Mouse (Mus musculus) forebrain, embryonic 16.5 days (tissue): ENCODE results near the gene Map7d1. TPM values are rescaled to one million over a fixed set of nuclear protein-coding genes. Genes with fewer than 3 reads are reported as not detected.

Experiments used
- ATAC-seq: fragments of 200-750 bp; cut with Nextera tagmentation; 2 replicates; pipeline ENCODE4 v1.8.0; 2017; ENCODE audit warnings: mild to moderate bottlenecking, moderate library complexity
- H3K27ac ChIP-seq: fragments of 300-500 bp; sonication (generic); 2 replicates; pipeline ENCODE4 v1.5.1; 2014; ENCODE audit warnings: low read length, control low read depth
- H3K27me3 ChIP-seq: fragments of 300-500 bp; sonication (generic); replicated peaks from 2 replicates; pipeline ENCODE4 v1.6.1; 2014; ENCODE audit warnings: low read length; ENCODE audit not compliant: control insufficient read depth, insufficient read depth
- H3K36me3 ChIP-seq: fragments of 300-500 bp; sonication (generic); 2 replicates; pipeline ENCODE4 v1.6.1; 2014; ENCODE audit not compliant: control insufficient read depth, insufficient read depth
- H3K4me1 ChIP-seq: fragments of 300-500 bp; sonication (generic); replicated peaks from 2 replicates; pipeline ENCODE4 v1.6.1; 2014; ENCODE audit warnings: low read length; ENCODE audit not compliant: control insufficient read depth, insufficient read depth
- H3K4me2 ChIP-seq: fragments of 300-500 bp; sonication (generic); 2 replicates; pipeline ENCODE4 v1.6.1; 2014; ENCODE audit warnings: mild to moderate bottlenecking, low read length, control low read depth
- H3K4me3 ChIP-seq: fragments of 300-500 bp; sonication (generic); replicated peaks from 2 replicates; pipeline ENCODE4 v1.5.1; 2014; ENCODE audit warnings: mild to moderate bottlenecking, low read length, control low read depth
- H3K9ac ChIP-seq: fragments of 300-500 bp; sonication (generic); replicated peaks from 2 replicates; pipeline ENCODE4 v1.6.1; 2014; ENCODE audit warnings: low read depth, low read length, control low read depth
- H3K9me3 ChIP-seq: fragments of 300-500 bp; sonication (generic); 2 replicates; pipeline ENCODE4 v1.6.1; 2016; ENCODE audit warnings: low read length; ENCODE audit not compliant: control insufficient read depth
- WGBS: fragments of 180-500 bp; shearing (Covaris S2); extraction: QIAGEN DNeasy Blood & Tissue Kit; methylation state at CpG from one replicate; pipeline ENCODE4 v1.1.7; 2014; 5-methylcytosine and 5-hydroxymethylcytosine counted together
- polyA plus RNA-seq: library from polyadenylated mRNA; unstranded; fragments of >200 nt; fragmentation: Nextera tagmentation; extraction: Ambion mirVana; gene quantifications from 2 replicates; pipeline ENCODE4 v1.2.1, GENCODE M21; 2015

The Map7d1 gene
- polyA plus RNA-seq, 1 experiment from 2014 or later, result 64.7 TPM

GRCm38 (mm10) chr4:126200656-126201055 is 55.5 kb downstream of the Map7d1 start:
- no peak for ATAC-seq
- Histone ChIP-seq H3K4me2 (peak overlapping the region; percentile 88), H3K9ac (no peak overlapping the region), H3K36me3 (no peaks in the 10 kb centered on the region), H3K9me3 (no peaks in the 10 kb centered on the region), H3K27ac (no peak overlapping the region), H3K4me1 (peaks cover 32% of the 10 kb centered on the region), H3K27me3 (no peaks in the 10 kb centered on the region), H3K4me3 (peak overlapping the region; percentile 79)
- WGBS, result 61% methylated on average over 2 of the region's 2 CpGs

- H3K4me1 ChIP-seq, result peaks cover 32% of the 10 kb centered on the region
- WGBS, result 43% methylated on average over 1 of the region's 1 CpGs
- H3K9me3 ChIP-seq, result no peaks in the 10 kb centered on the region
- H3K9ac ChIP-seq, result no peak overlapping the region
- H3K4me2 ChIP-seq, result peak overlapping the region; percentile 88; the same call in 1 of the 2 replicates
- H3K4me3 ChIP-seq, result no peak overlapping the region
- H3K27ac ChIP-seq, result no peak overlapping the region
- no peaks in the 10 kb centered on the region for H3K27me3 ChIP-seq
- H3K36me3 ChIP-seq, result no peaks in the 10 kb centered on the region
- ATAC-seq, result no peak
Measured at GRCm38 (mm10) chr4:126200036-126200435, 56.1 kb downstream of the Map7d1 start.

GRCm38 (mm10) chr4:126199556-126199955 is 56.6 kb downstream of the Map7d1 start:
- Histone ChIP-seq H3K36me3 (no peaks in the 10 kb centered on the region), H3K9me3 (no peaks in the 10 kb centered on the region), H3K27ac (no peak overlapping the region), H3K27me3 (no peaks in the 10 kb centered on the region), H3K4me3 (no peak overlapping the region), H3K9ac (no peak overlapping the region), H3K4me1 (peaks cover 32% of the 10 kb centered on the region), H3K4me2 (no peak overlapping the region)
- ATAC-seq, result no peak
- WGBS, result 84% methylated on average over 6 of the region's 6 CpGs

GRCm38 (mm10) chr4:126197485-126197884 is 58.7 kb downstream of the Map7d1 start:
- H3K36me3 ChIP-seq, result peaks cover 3% of the 10 kb centered on the region; the same call in 1 of the 2 replicates
- no peaks in the 10 kb centered on the region for H3K9me3 ChIP-seq
- 72% methylated on average over 3 of the region's 3 CpGs for WGBS

GRCm38 (mm10) chr4:126194916-126195315 is 61.2 kb downstream of the Map7d1 start:
- WGBS, result 92% methylated on average over 4 of the region's 4 CpGs
- no peak overlapping the region for H3K9ac ChIP-seq
- no peak overlapping the region for H3K4me3 ChIP-seq
- no peak for ATAC-seq
- no peaks in the 10 kb centered on the region for H3K27me3 ChIP-seq
- H3K4me1 ChIP-seq, result peaks cover 14% of the 10 kb centered on the region
- no peak overlapping the region for H3K4me2 ChIP-seq
- H3K27ac ChIP-seq, result no peak overlapping the region
- H3K9me3 ChIP-seq, result no peaks in the 10 kb centered on the region
- H3K36me3 ChIP-seq, result peaks cover 3% of the 10 kb centered on the region; the same call in 1 of the 2 replicates

More at GRCm38 (mm10) chr4:126197485-126197884, 58.7 kb downstream of the Map7d1 start:
- peaks cover 32% of the 10 kb centered on the region for H3K4me1 ChIP-seq
- no peak overlapping the region for H3K4me3 ChIP-seq
- ATAC-seq, result no peak
- no peak overlapping the region for H3K27ac ChIP-seq
- no peak overlapping the region for H3K4me2 ChIP-seq
- no peaks in the 10 kb centered on the region for H3K27me3 ChIP-seq
- no peak overlapping the region for H3K9ac ChIP-seq

GRCm38 (mm10) chr4:126194216-126194615 is 61.9 kb downstream of the Map7d1 start:
- Histone ChIP-seq H3K27me3 (no peaks in the 10 kb centered on the region), H3K36me3 (peaks cover 3% of the 10 kb centered on the region; the same call in 1 of the 2 replicates), H3K9ac (no peak overlapping the region), H3K4me3 (no peak overlapping the region), H3K4me1 (peaks cover 8% of the 10 kb centered on the region), H3K9me3 (no peaks in the 10 kb centered on the region), H3K27ac (no peak overlapping the region), H3K4me2 (no peak overlapping the region)
- no peak for ATAC-seq

- H3K4me2 ChIP-seq, result no peak overlapping the region
- 90% methylated on average over 2 of the region's 2 CpGs for WGBS
- H3K9me3 ChIP-seq, result no peaks in the 10 kb centered on the region
- no peaks in the 10 kb centered on the region for H3K27me3 ChIP-seq
- no peak overlapping the region for H3K27ac ChIP-seq
- H3K9ac ChIP-seq, result no peak overlapping the region
- no peaks in the 10 kb centered on the region for H3K4me1 ChIP-seq
- H3K4me3 ChIP-seq, result no peak overlapping the region
- no peak for ATAC-seq
- H3K36me3 ChIP-seq, result peaks cover 5% of the 10 kb centered on the region; the same call in 1 of the 2 replicates
Measured at GRCm38 (mm10) chr4:126190636-126191035, 65.5 kb downstream of the Map7d1 start.

GRCm38 (mm10) chr4:126187096-126187495 is 69.0 kb downstream of the Map7d1 start:
- Histone ChIP-seq H3K4me1 (0 out of 2 replicates have a peak, but pooled peaks cover 2% of the 10 kb centered on the region), H3K4me2 (no peak overlapping the region), H3K27ac (no peak overlapping the region), H3K27me3 (no peaks in the 10 kb centered on the region), H3K4me3 (no peak overlapping the region), H3K36me3 (peaks cover 5% of the 10 kb centered on the region; the same call in 1 of the 2 replicates), H3K9ac (no peak overlapping the region), H3K9me3 (no peaks in the 10 kb centered on the region)
- WGBS, result 94% methylated on average over 3 of the region's 3 CpGs
- ATAC-seq, result no peak

GRCm38 (mm10) chr4:126183034-126183433 is 73.1 kb downstream of the Map7d1 start:
- ATAC-seq, result no peak
- no peak overlapping the region for H3K4me2 ChIP-seq
- WGBS, result 86% methylated on average over 5 of the region's 5 CpGs
- H3K9me3 ChIP-seq, result no peaks in the 10 kb centered on the region
- no peak overlapping the region for H3K4me3 ChIP-seq
- H3K4me1 ChIP-seq, result 0 out of 2 replicates have a peak, but pooled peaks cover 2% of the 10 kb centered on the region
- H3K27ac ChIP-seq, result no peak overlapping the region
- peaks cover 11% of the 10 kb centered on the region for H3K36me3 ChIP-seq
- no peak overlapping the region for H3K9ac ChIP-seq
- H3K27me3 ChIP-seq, result no peaks in the 10 kb centered on the region
